Mouse (Mus musculus) MEL (cell line): ENCODE measurements around the gene Ambra1.

ENCODE experiments used
- CTCF ChIP-seq, 3 experiments: IDR thresholded peaks in 2 of 3; conservative IDR thresholded peaks in 1 of 3; 2 replicates each; pipeline ENCODE4 v1.5.1; 2011 to 2012; ENCODE audit warnings: low read length in 3 of 3, low read depth in 2 of 3, mild to moderate bottlenecking in 2 of 3, improper control_type of control experiment in 1 of 3, inconsistent platforms in 1 of 3, mixed read lengths in 1 of 3, moderate library complexity in 1 of 3; ENCODE audit not compliant: control insufficient read depth in 1 of 3, insufficient read depth in 1 of 3, poor library complexity in 1 of 3, severe bottlenecking in 1 of 3
- ELF1 ChIP-seq: IDR thresholded peaks from 2 replicates; pipeline ENCODE4 v1.6.1; 2014; ENCODE audit warnings: low read depth, mild to moderate bottlenecking, inconsistent platforms, low read length, improper control_type of control experiment, moderate library complexity
- EP300 ChIP-seq, 2 experiments: IDR thresholded peaks; 2 replicates each; pipeline ENCODE4 v1.6.1; 2011; ENCODE audit warnings: improper control_type of control experiment in 2 of 2, low read length in 2 of 2, low read depth in 1 of 2, mild to moderate bottlenecking in 1 of 2
- MAZ ChIP-seq: IDR thresholded peaks from 2 replicates; pipeline ENCODE4 v1.6.1; 2012; ENCODE audit warnings: low read depth, mild to moderate bottlenecking, inconsistent platforms, low read length, improper control_type of control experiment
- NRF1 ChIP-seq: IDR thresholded peaks from 2 replicates; pipeline ENCODE4 v1.6.1; 2014; ENCODE audit warnings: low read depth, mild to moderate bottlenecking, inconsistent platforms, low read length, improper control_type of control experiment, moderate library complexity; ENCODE audit not compliant: poor library complexity, insufficient read depth, severe bottlenecking
- POLR2A ChIP-seq, 2 experiments: IDR thresholded peaks; 2 replicates each; pipeline ENCODE4 v1.6.1; 2011 to 2012; ENCODE audit warnings: low read length in 2 of 2, mild to moderate bottlenecking in 2 of 2, control low read depth in 1 of 2, improper control_type of control experiment in 1 of 2, low read depth in 1 of 2, moderate library complexity in 1 of 2; ENCODE audit not compliant: control insufficient read depth in 1 of 2, insufficient read depth in 1 of 2, poor library complexity in 1 of 2
- SIN3A ChIP-seq: IDR thresholded peaks from 2 replicates; pipeline ENCODE4 v1.6.1; 2012; ENCODE audit warnings: low read length, improper control_type of control experiment, inconsistent platforms
- TAL1 ChIP-seq: IDR thresholded peaks from 2 replicates; pipeline ENCODE4 v1.6.1; 2012; ENCODE audit warnings: mild to moderate bottlenecking, inconsistent platforms, low read length, moderate library complexity, mixed read lengths
- UBTF ChIP-seq: IDR thresholded peaks from 2 replicates; pipeline ENCODE4 v1.6.1; 2012; ENCODE audit warnings: low read depth, mild to moderate bottlenecking, inconsistent platforms, low read length, improper control_type of control experiment, moderate library complexity, borderline replicate concordance; ENCODE audit not compliant: insufficient read depth

DNA sequence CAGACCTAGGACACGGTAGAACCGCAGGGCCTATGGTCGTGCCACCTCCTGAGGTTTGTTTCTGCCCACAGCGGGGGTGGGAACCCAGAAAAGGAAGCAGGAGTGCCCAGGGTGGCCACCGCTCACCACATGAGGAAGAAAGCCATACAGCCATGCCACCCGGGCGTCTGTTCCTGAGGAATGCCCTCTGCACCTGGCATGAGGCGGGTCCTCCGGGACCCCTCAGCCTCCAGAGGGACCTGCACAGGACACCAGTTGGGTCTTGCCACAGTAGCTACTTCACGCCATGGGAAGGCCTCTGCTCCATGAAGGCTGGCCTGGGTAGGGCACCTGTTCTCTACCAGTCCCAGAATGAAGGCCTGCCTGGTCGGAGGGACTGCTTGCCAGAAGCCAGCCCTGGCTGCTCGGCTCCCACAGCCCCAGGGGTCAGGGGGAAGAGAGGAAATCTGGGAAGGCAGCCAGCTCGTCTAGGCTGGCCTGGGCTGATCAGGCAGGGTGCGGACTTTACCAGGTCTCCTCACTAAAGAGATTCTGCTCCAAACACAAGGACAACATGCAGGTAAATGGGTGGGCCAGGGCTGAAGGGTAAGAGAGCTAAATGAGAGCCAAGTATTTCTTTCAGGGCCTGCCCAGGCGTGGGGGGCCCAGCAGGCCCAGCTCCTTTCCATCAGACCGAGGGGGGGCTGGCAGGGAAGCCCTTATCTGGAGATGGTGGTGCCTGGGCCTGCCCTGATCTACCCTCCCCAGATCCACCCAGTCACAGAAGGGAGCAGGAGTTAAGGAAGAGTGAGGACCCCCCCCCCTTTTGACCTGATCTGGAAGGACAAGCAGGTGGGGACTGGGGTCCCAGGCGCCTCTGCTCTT, 219.7 kb downstream of the Ambra1 start:
- TF ChIP-seq ELF1 (no peak), MAZ (peak; percentile 86), UBTF (no peak), EP300 (IDR thresholded peaks at IDR 0.05; ENCODE audit: low read depth in 1 of 2, low read length in 2 of 2) (peak; percentile 35 to 82; a peak in 3 of 4 replicates), CTCF (IDR thresholded peaks at IDR 0.05 in 2 of 3, conservative IDR thresholded peaks at IDR 0.05 in 1 of 3; ENCODE audit: control insufficient read depth in 1 of 3, insufficient read depth in 1 of 3, low read depth in 2 of 3, low read length in 3 of 3, poor library complexity in 1 of 3, severe bottlenecking in 1 of 3) (no peak), NRF1 (no peak), POLR2A (IDR thresholded peaks at IDR 0.05; ENCODE audit: control insufficient read depth in 1 of 2, insufficient read depth in 1 of 2, low read depth in 1 of 2, low read length in 2 of 2, poor library complexity in 1 of 2) (no peak), SIN3A (no peak), TAL1 (peak; percentile 71)
